Mouse (Mus musculus) yolk sac, embryonic 10.5 days (tissue): ENCODE measurements around the gene Mfsd14a.
"Not testable (repeated sequence)": the region's sequence is repeated elsewhere in the genome, so short reads cannot be mapped to it uniquely, and the experiment has no call there.

Source experiments
- DNase-seq: peaks from one replicate; pipeline ENCODE4 v3.0.0-alpha.2; 2017; ENCODE audit warnings: low spot score

Mfsd14a gene

GRCm38 (mm10) chr3:116662463-116662863, at the start of gene Mfsd14a:
Gene Mfsd14a (minus strand): TSS chr3:116662677.
- peak; percentile 96 for DNase-seq

GRCm38 (mm10) chr3:116711624-116712435, 49.4 kb upstream of the Mfsd14a start:
- peak; percentile 81 for DNase-seq

GRCm38 (mm10) chr3:116710941-116711340, 48.5 kb upstream of the Mfsd14a start:
- no peak for DNase-seq

- DNase-seq: no peak
These were observed 43.2 kb upstream of the Mfsd14a start for GRCm38 (mm10) chr3:116705637-116706204.

- DNase-seq: peak; percentile 14
These were observed 41.4 kb upstream of the Mfsd14a start for GRCm38 (mm10) chr3:116703835-116704234.

GRCm38 (mm10) chr3:116702647-116703272, 40.3 kb upstream of the Mfsd14a start:
- DNase-seq: no peak

- no peak for DNase-seq
These were observed 39.1 kb upstream of the Mfsd14a start for GRCm38 (mm10) chr3:116701601-116702000.

- DNase-seq: no peak
These were observed 36.3 kb upstream of the Mfsd14a start for GRCm38 (mm10) chr3:116698786-116699185.

- DNase-seq: no peak
These were observed 33.1 kb upstream of the Mfsd14a start for GRCm38 (mm10) chr3:116695666-116695985.

- DNase-seq: no peak
These were observed 32.6 kb upstream of the Mfsd14a start for GRCm38 (mm10) chr3:116694955-116695665.

GRCm38 (mm10) chr3:116694312-116694711, 31.8 kb upstream of the Mfsd14a start:
- DNase-seq: no peak

- DNase-seq: no peak
These were observed 18.7 kb upstream of the Mfsd14a start, which contains the start of gene Gm43191 for GRCm38 (mm10) chr3:116681160-116681559. Gene Gm43191 (minus strand): TSS chr3:116681260.

GRCm38 (mm10) chr3:116664281-116664680, 1.8 kb upstream of the Mfsd14a start:
- DNase-seq: not testable (repeated sequence)

GRCm38 (mm10) chr3:116661870-116662414, 535 bp downstream of the Mfsd14a start:
- DNase-seq: no peak

- no peak for DNase-seq
These were observed 1.1 kb downstream of the Mfsd14a start for GRCm38 (mm10) chr3:116661288-116661869.

GRCm38 (mm10) chr3:116659856-116660430, 2.5 kb downstream of the Mfsd14a start:
- DNase-seq: no peak

GRCm38 (mm10) chr3:116658928-116659565, 3.4 kb downstream of the Mfsd14a start:
- DNase-seq: no peak

- DNase-seq: no peak
These were observed 6.1 kb downstream of the Mfsd14a start for GRCm38 (mm10) chr3:116656184-116656965.

GRCm38 (mm10) chr3:116654051-116654450, 8.4 kb downstream of the Mfsd14a start:
- DNase-seq: not testable (repeated sequence)
